Mouse (Mus musculus) heart, adult 2 months (tissue): ENCODE results near the gene Gm15155.

ENCODE experiments used
- CTCF ChIP-seq: fragments of 200-600 bp; IDR thresholded peaks from 2 replicates; pipeline ENCODE4 v1.8.1; 2022; ENCODE audit warnings: antibody characterized with exemption, mild to moderate bottlenecking, moderate library complexity
- EP300 ChIP-seq: fragments of 200-500 bp; IDR thresholded peaks from 2 replicates; pipeline ENCODE4 v1.6.1; 2011; ENCODE audit warnings: low read depth, low read length, control low read depth; ENCODE audit not compliant: insufficient read depth
- POLR2A ChIP-seq: fragments of 200-500 bp; IDR thresholded peaks from 2 replicates; pipeline ENCODE4 v1.6.1; 2011; ENCODE audit warnings: mild to moderate bottlenecking, low read depth, low read length, control low read depth; ENCODE audit not compliant: insufficient read depth

- TF ChIP-seq POLR2A (no peak), CTCF (no peak), EP300 (no peak)
Measured at GRCm38 (mm10) chrX:155625671-155626196, 1.2 kb downstream of the Gm15155 start.
